Mouse (Mus musculus): ENCODE data around the gene Pdk2. TPM values are rescaled to one million over a fixed set of nuclear protein-coding genes. Genes with fewer than 3 reads are reported as not detected.

Pdk2 gene
- polyA plus RNA-seq, 1 experiment, result 167 TPM

- Histone ChIP-seq H3K36me3 (ENCODE audit: control insufficient read depth, insufficient read depth, low read length) (peaks cover 11% of the 10 kb centered on the region), H3K4me1 (ENCODE audit: control insufficient read depth, insufficient read depth, insufficient read length, low read length) (peaks cover 9% of the 10 kb centered on the region; the same call in 1 of the 2 replicates), H3K27ac (ENCODE audit: insufficient read depth, low read depth, low read length) (no peak overlapping the region), H3K27me3 (ENCODE audit: control insufficient read depth, insufficient read depth, low read length) (peaks cover 20% of the 10 kb centered on the region), H3K4me3 (ENCODE audit: low read depth, low read length) (peak overlapping the region; percentile 61)
- no peak for TF ChIP-seq POLR2A (IDR thresholded peaks at IDR 0.05; ENCODE audit: low read depth, low read length)
- no peak for TF ChIP-seq CTCF (IDR thresholded peaks at IDR 0.05; ENCODE audit: extremely low read depth, insufficient read length, insufficient replicate concordance, low read depth, low read length)
- WGBS, result 32% methylated on average over 15 of the region's 15 CpGs
These were observed 32.2 kb downstream of the Pdk2 start for GRCm38 (mm10) chr11:95008661-95009628.

- Histone ChIP-seq H3K27ac (ENCODE audit: insufficient read depth, low read depth, low read length) (no peak overlapping the region), H3K27me3 (ENCODE audit: control insufficient read depth, insufficient read depth, low read length) (peaks cover 17% of the 10 kb centered on the region), H3K36me3 (ENCODE audit: control insufficient read depth, insufficient read depth, low read length) (peaks cover 19% of the 10 kb centered on the region), H3K4me3 (ENCODE audit: low read depth, low read length) (no peak overlapping the region), H3K4me1 (ENCODE audit: control insufficient read depth, insufficient read depth, insufficient read length, low read length) (peaks cover 9% of the 10 kb centered on the region; the same call in 1 of the 2 replicates)
- 28% methylated on average over 3 of the region's 3 CpGs for WGBS
- no peak for TF ChIP-seq POLR2A (IDR thresholded peaks at IDR 0.05; ENCODE audit: low read depth, low read length)
- TF ChIP-seq CTCF (IDR thresholded peaks at IDR 0.05; ENCODE audit: extremely low read depth, insufficient read length, insufficient replicate concordance, low read depth, low read length), result no peak
These were observed 33.7 kb downstream of the Pdk2 start for GRCm38 (mm10) chr11:95007418-95007817.

GRCm38 (mm10) chr11:95006525-95007219 lies 34.5 kb downstream of the Pdk2 start:
- peaks cover 17% of the 10 kb centered on the region for H3K27me3 ChIP-seq (ENCODE audit: control insufficient read depth, insufficient read depth, low read length)
- TF ChIP-seq CTCF (IDR thresholded peaks at IDR 0.05; ENCODE audit: extremely low read depth, insufficient read length, insufficient replicate concordance, low read depth, low read length) (peak; percentile 25; the same call in 1 of the 2 replicates), POLR2A (IDR thresholded peaks at IDR 0.05; ENCODE audit: low read depth, low read length) (no peak)
- peaks cover 27% of the 10 kb centered on the region for H3K36me3 ChIP-seq (ENCODE audit: control insufficient read depth, insufficient read depth, low read length)
- peak overlapping the region; percentile 70 for H3K4me3 ChIP-seq (ENCODE audit: low read depth, low read length)
- no peak overlapping the region for H3K27ac ChIP-seq (ENCODE audit: insufficient read depth, low read depth, low read length)
- peaks cover 9% of the 10 kb centered on the region; the same call in 1 of the 2 replicates for H3K4me1 ChIP-seq (ENCODE audit: control insufficient read depth, insufficient read depth, insufficient read length, low read length)
- 2% methylated on average over 27 of the region's 27 CpGs for WGBS

- no peak for TF ChIP-seq CTCF (IDR thresholded peaks at IDR 0.05; ENCODE audit: extremely low read depth, insufficient read length, insufficient replicate concordance, low read depth, low read length)
- no peak for TF ChIP-seq POLR2A (IDR thresholded peaks at IDR 0.05; ENCODE audit: low read depth, low read length)
- Histone ChIP-seq H3K27ac (ENCODE audit: insufficient read depth, low read depth, low read length) (no peak overlapping the region), H3K4me3 (ENCODE audit: low read depth, low read length) (no peak overlapping the region), H3K4me1 (ENCODE audit: control insufficient read depth, insufficient read depth, insufficient read length, low read length) (peaks cover 10% of the 10 kb centered on the region; the same call in 1 of the 2 replicates), H3K36me3 (ENCODE audit: control insufficient read depth, insufficient read depth, low read length) (peaks cover 31% of the 10 kb centered on the region), H3K27me3 (ENCODE audit: control insufficient read depth, insufficient read depth, low read length) (peaks cover 17% of the 10 kb centered on the region)
- WGBS, result 44% methylated on average over 4 of the region's 4 CpGs
These were observed 35.1 kb downstream of the Pdk2 start for GRCm38 (mm10) chr11:95006038-95006437.

GRCm38 (mm10) chr11:95004937-95005198 lies 36.3 kb downstream of the Pdk2 start:
- Histone ChIP-seq H3K4me1 (ENCODE audit: control insufficient read depth, insufficient read depth, insufficient read length, low read length) (peaks cover 19% of the 10 kb centered on the region), H3K36me3 (ENCODE audit: control insufficient read depth, insufficient read depth, low read length) (peaks cover 40% of the 10 kb centered on the region), H3K27ac (ENCODE audit: insufficient read depth, low read depth, low read length) (no peak overlapping the region), H3K27me3 (ENCODE audit: control insufficient read depth, insufficient read depth, low read length) (peaks cover 10% of the 10 kb centered on the region), H3K4me3 (ENCODE audit: low read depth, low read length) (no peak overlapping the region)
- no peak for TF ChIP-seq CTCF (IDR thresholded peaks at IDR 0.05; ENCODE audit: extremely low read depth, insufficient read length, insufficient replicate concordance, low read depth, low read length)
- no peak for TF ChIP-seq POLR2A (IDR thresholded peaks at IDR 0.05; ENCODE audit: low read depth, low read length)
- WGBS, result 78% methylated on average over 6 of the region's 6 CpGs

GRCm38 (mm10) chr11:95004136-95004936 lies 36.8 kb downstream of the Pdk2 start:
- TF ChIP-seq CTCF (IDR thresholded peaks at IDR 0.05; ENCODE audit: extremely low read depth, insufficient read length, insufficient replicate concordance, low read depth, low read length) (no peak), POLR2A (IDR thresholded peaks at IDR 0.05; ENCODE audit: low read depth, low read length) (no peak)
- H3K4me3 ChIP-seq (ENCODE audit: low read depth, low read length), result no peak overlapping the region
- WGBS, result 86% methylated on average over 12 of the region's 12 CpGs
- H3K36me3 ChIP-seq (ENCODE audit: control insufficient read depth, insufficient read depth, low read length), result peaks cover 42% of the 10 kb centered on the region
- peaks cover 19% of the 10 kb centered on the region for H3K4me1 ChIP-seq (ENCODE audit: control insufficient read depth, insufficient read depth, insufficient read length, low read length)
- peaks cover 5% of the 10 kb centered on the region; the same call in 1 of the 2 replicates for H3K27me3 ChIP-seq (ENCODE audit: control insufficient read depth, insufficient read depth, low read length)
- no peak overlapping the region for H3K27ac ChIP-seq (ENCODE audit: insufficient read depth, low read depth, low read length)
